Mouse (Mus musculus): ENCODE results near the gene Helt. TPM values are rescaled to one million over a fixed set of nuclear protein-coding genes. Genes with fewer than 3 reads are reported as not detected.

Helt gene
- polyA plus RNA-seq, 1 experiment from 2014 or later = not detected

- ATAC-seq (ENCODE audit: insufficient number of reproducible peaks, low FRiP score, low TSS enrichment, low read depth) = no peak
- no peaks in the 10 kb centered on the region for H3K4me1 ChIP-seq (ENCODE audit: control insufficient read depth, insufficient read depth, low read length)
- no peak overlapping the region for H3K27ac ChIP-seq (replicated peaks; ENCODE audit: low read depth, low read length)
- H3K9ac ChIP-seq (ENCODE audit: low read length) = no peak overlapping the region
- no peaks in the 10 kb centered on the region for H3K27me3 ChIP-seq (ENCODE audit: control insufficient read depth, insufficient read depth, low read length)
- peak; percentile 85 for DNase-seq (ENCODE audit: low spot score)
- no peaks in the 10 kb centered on the region for H3K9me3 ChIP-seq (ENCODE audit: control insufficient read depth, low read length)
- WGBS = 12% methylated on average over 10 of the region's 10 CpGs
- no peak overlapping the region for H3K4me3 ChIP-seq (ENCODE audit: low read depth, low read length)
- no peaks in the 10 kb centered on the region for H3K36me3 ChIP-seq (ENCODE audit: control insufficient read depth, insufficient read depth, low read length)
- no peak overlapping the region for H3K4me2 ChIP-seq (ENCODE audit: low read depth, severe bottlenecking)
Observed at GRCm38 (mm10) chr8:46311159-46311558, 16.7 kb upstream of the Helt start.

- Histone ChIP-seq H3K27ac (replicated peaks; ENCODE audit: low read depth, low read length) (no peak overlapping the region), H3K9ac (ENCODE audit: low read length) (no peak overlapping the region), H3K4me3 (ENCODE audit: low read depth, low read length) (no peak overlapping the region), H3K27me3 (ENCODE audit: control insufficient read depth, insufficient read depth, low read length) (no peaks in the 10 kb centered on the region), H3K4me1 (ENCODE audit: control insufficient read depth, insufficient read depth, low read length) (no peaks in the 10 kb centered on the region), H3K36me3 (ENCODE audit: control insufficient read depth, insufficient read depth, low read length) (no peaks in the 10 kb centered on the region), H3K9me3 (ENCODE audit: control insufficient read depth, low read length) (no peaks in the 10 kb centered on the region), H3K4me2 (ENCODE audit: low read depth, severe bottlenecking) (no peak overlapping the region)
- ATAC-seq (ENCODE audit: insufficient number of reproducible peaks, low FRiP score, low TSS enrichment, low read depth) (no peak), DNase-seq (ENCODE audit: low spot score) (no peak)
- WGBS = 77% methylated on average over 2 of the region's 2 CpGs
Observed at GRCm38 (mm10) chr8:46308189-46308588, 13.7 kb upstream of the Helt start.

DNA sequence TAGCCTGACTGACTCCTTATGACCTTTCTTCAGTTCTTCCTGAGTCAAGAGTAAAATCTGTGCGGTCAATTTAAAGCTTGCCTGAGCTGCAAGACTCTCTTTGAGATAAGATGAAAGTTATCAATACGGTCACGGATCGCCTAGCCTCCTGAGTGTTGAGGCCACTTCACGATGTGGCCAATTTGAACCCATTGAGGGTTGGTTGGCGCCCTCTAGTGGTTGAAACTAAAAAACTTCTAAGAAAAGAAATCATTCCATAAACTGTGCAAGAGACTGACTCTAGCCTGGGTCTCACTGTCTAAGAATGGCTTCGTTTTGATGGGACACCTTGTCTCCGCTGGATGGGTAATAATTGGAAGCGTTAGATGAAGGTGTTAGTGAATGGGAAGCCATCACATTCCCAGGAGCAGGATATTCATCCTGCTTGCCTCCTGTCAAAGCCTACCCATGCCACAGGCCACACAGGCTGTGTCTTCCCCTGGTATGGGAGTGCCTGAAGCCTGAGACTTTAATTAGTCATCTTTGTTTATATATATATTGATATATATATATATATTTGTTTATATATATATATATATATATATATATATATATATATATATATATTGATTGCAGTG is 11.4 kb upstream of the Helt start:
- Histone ChIP-seq H3K27ac (replicated peaks; ENCODE audit: low read depth, low read length) (no peak overlapping the region), H3K4me1 (ENCODE audit: control insufficient read depth, insufficient read depth, low read length) (no peaks in the 10 kb centered on the region), H3K4me3 (ENCODE audit: low read depth, low read length) (no peak overlapping the region), H3K4me2 (ENCODE audit: low read depth, severe bottlenecking) (no peak overlapping the region), H3K9ac (ENCODE audit: low read length) (no peak overlapping the region), H3K9me3 (ENCODE audit: control insufficient read depth, low read length) (no peaks in the 10 kb centered on the region), H3K27me3 (ENCODE audit: control insufficient read depth, insufficient read depth, low read length) (no peaks in the 10 kb centered on the region), H3K36me3 (ENCODE audit: control insufficient read depth, insufficient read depth, low read length) (no peaks in the 10 kb centered on the region)
- 7% methylated on average over 9 of the region's 9 CpGs for WGBS
- peak; percentile 58 for DNase-seq (ENCODE audit: low spot score)
- ATAC-seq (ENCODE audit: insufficient number of reproducible peaks, low FRiP score, low TSS enrichment, low read depth) = 0 out of 2 replicates have a peak, but pooled peaks have one; percentile 35

GRCm38 (mm10) chr8:46302121-46302520 is 7.7 kb upstream of the Helt start:
- no peak for DNase-seq (ENCODE audit: low spot score)
- Histone ChIP-seq H3K36me3 (ENCODE audit: control insufficient read depth, insufficient read depth, low read length) (no peaks in the 10 kb centered on the region), H3K4me3 (ENCODE audit: low read depth, low read length) (no peak overlapping the region), H3K4me2 (ENCODE audit: low read depth, severe bottlenecking) (no peak overlapping the region), H3K9ac (ENCODE audit: low read length) (no peak overlapping the region), H3K4me1 (ENCODE audit: control insufficient read depth, insufficient read depth, low read length) (no peaks in the 10 kb centered on the region), H3K27me3 (ENCODE audit: control insufficient read depth, insufficient read depth, low read length) (peaks cover 4% of the 10 kb centered on the region; the same call in 1 of the 2 replicates), H3K27ac (replicated peaks; ENCODE audit: low read depth, low read length) (no peak overlapping the region), H3K9me3 (ENCODE audit: control insufficient read depth, low read length) (no peaks in the 10 kb centered on the region)
- ATAC-seq (ENCODE audit: insufficient number of reproducible peaks, low FRiP score, low TSS enrichment, low read depth) = no peak
- 87% methylated on average over 9 of the region's 9 CpGs for WGBS

- 28% methylated on average over 7 of the region's 7 CpGs for WGBS
- no peak overlapping the region for H3K27ac ChIP-seq (replicated peaks; ENCODE audit: low read depth, low read length)
- ATAC-seq (ENCODE audit: insufficient number of reproducible peaks, low FRiP score, low TSS enrichment, low read depth) = no peak
- H3K36me3 ChIP-seq (ENCODE audit: control insufficient read depth, insufficient read depth, low read length) = no peaks in the 10 kb centered on the region
- no peak overlapping the region for H3K4me2 ChIP-seq (ENCODE audit: low read depth, severe bottlenecking)
- no peak overlapping the region for H3K9ac ChIP-seq (ENCODE audit: low read length)
- H3K4me3 ChIP-seq (ENCODE audit: low read depth, low read length) = no peak overlapping the region
- H3K27me3 ChIP-seq (ENCODE audit: control insufficient read depth, insufficient read depth, low read length) = peaks cover 36% of the 10 kb centered on the region
- H3K4me1 ChIP-seq (ENCODE audit: control insufficient read depth, insufficient read depth, low read length) = peaks cover 9% of the 10 kb centered on the region
- no peaks in the 10 kb centered on the region for H3K9me3 ChIP-seq (ENCODE audit: control insufficient read depth, low read length)
- DNase-seq (ENCODE audit: low spot score) = no peak
Observed at GRCm38 (mm10) chr8:46298847-46299246, 4.4 kb upstream of the Helt start.

- DNase-seq (ENCODE audit: low spot score) = no peak
- Histone ChIP-seq H3K9me3 (ENCODE audit: control insufficient read depth, low read length) (no peaks in the 10 kb centered on the region), H3K4me2 (ENCODE audit: low read depth, severe bottlenecking) (0 out of 2 replicates have a peak overlapping the region, but pooled peaks have one; percentile 10), H3K27me3 (ENCODE audit: control insufficient read depth, insufficient read depth, low read length) (peaks cover 59% of the 10 kb centered on the region), H3K4me1 (ENCODE audit: control insufficient read depth, insufficient read depth, low read length) (peaks cover 9% of the 10 kb centered on the region), H3K9ac (ENCODE audit: low read length) (no peak overlapping the region), H3K4me3 (ENCODE audit: low read depth, low read length) (no peak overlapping the region), H3K36me3 (ENCODE audit: control insufficient read depth, insufficient read depth, low read length) (no peaks in the 10 kb centered on the region), H3K27ac (replicated peaks; ENCODE audit: low read depth, low read length) (no peak overlapping the region)
- WGBS = under 1% methylated on average over 11 of the region's 11 CpGs
- no peak for ATAC-seq (ENCODE audit: insufficient number of reproducible peaks, low FRiP score, low TSS enrichment, low read depth)
Observed at GRCm38 (mm10) chr8:46296551-46296950, 2.1 kb upstream of the Helt start.

DNA sequence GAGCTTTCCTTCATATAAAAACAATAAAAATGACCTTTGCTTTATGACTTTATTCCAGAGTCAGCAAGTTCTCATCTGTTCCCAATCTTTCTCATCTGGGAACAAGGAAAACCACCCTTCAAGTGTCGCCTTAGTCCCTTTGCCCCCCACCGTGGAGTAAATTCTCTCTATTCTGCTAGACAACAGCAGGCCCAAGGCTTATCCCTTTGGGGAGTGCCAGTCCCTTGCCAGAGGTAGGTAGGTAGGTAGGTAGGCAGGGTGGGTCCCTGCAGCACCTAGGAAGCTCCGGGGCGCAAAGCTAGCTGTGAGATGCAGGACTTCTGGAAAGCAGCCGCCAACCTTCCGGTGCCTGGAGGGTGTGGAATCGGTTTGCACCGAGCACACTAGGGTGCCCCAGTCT is 1.5 kb upstream of the Helt start:
- Histone ChIP-seq H3K4me2 (ENCODE audit: low read depth, severe bottlenecking) (no peak overlapping the region), H3K4me1 (ENCODE audit: control insufficient read depth, insufficient read depth, low read length) (peaks cover 9% of the 10 kb centered on the region), H3K9ac (ENCODE audit: low read length) (no peak overlapping the region), H3K36me3 (ENCODE audit: control insufficient read depth, insufficient read depth, low read length) (no peaks in the 10 kb centered on the region), H3K4me3 (ENCODE audit: low read depth, low read length) (no peak overlapping the region), H3K27me3 (ENCODE audit: control insufficient read depth, insufficient read depth, low read length) (peaks cover 64% of the 10 kb centered on the region), H3K9me3 (ENCODE audit: control insufficient read depth, low read length) (no peaks in the 10 kb centered on the region), H3K27ac (replicated peaks; ENCODE audit: low read depth, low read length) (no peak overlapping the region)
- ATAC-seq (ENCODE audit: insufficient number of reproducible peaks, low FRiP score, low TSS enrichment, low read depth) = no peak
- DNase-seq (ENCODE audit: low spot score) = peak; percentile 45
- WGBS = 0% methylated on average over 8 of the region's 8 CpGs

DNA sequence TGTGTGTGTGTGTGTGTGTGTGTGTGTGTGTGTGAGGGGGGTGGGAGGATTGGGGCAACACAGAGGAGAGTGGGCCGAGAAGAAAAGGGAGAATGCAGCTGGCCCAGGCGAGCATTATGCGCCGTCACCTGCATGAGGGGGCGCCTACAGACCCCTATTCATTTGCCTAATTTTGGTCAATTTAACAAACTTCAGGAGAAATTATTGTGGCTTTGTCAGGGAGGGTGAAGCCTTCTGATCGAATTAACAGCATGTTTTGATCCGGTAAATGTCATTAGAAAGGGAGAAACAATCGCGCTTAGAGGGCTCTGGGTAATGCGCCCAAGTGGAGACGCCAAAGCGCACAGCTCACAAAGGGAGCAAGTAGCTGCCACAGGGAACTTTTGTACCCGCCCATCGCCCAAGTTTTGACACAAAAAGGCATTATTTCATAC is 647 bp upstream of the Helt start:
- H3K9ac ChIP-seq (ENCODE audit: low read length) = no peak overlapping the region
- H3K4me3 ChIP-seq (ENCODE audit: low read depth, low read length) = no peak overlapping the region
- DNase-seq (ENCODE audit: low spot score) = peak; percentile 54
- under 1% methylated on average over 14 of the region's 14 CpGs for WGBS
- ATAC-seq (ENCODE audit: insufficient number of reproducible peaks, low FRiP score, low TSS enrichment, low read depth) = no peak
- no peaks in the 10 kb centered on the region for H3K36me3 ChIP-seq (ENCODE audit: control insufficient read depth, insufficient read depth, low read length)
- H3K4me1 ChIP-seq (ENCODE audit: control insufficient read depth, insufficient read depth, low read length) = peaks cover 9% of the 10 kb centered on the region
- H3K27me3 ChIP-seq (ENCODE audit: control insufficient read depth, insufficient read depth, low read length) = peaks cover 71% of the 10 kb centered on the region
- H3K4me2 ChIP-seq (ENCODE audit: low read depth, severe bottlenecking) = no peak overlapping the region
- H3K9me3 ChIP-seq (ENCODE audit: control insufficient read depth, low read length) = no peaks in the 10 kb centered on the region
- no peak overlapping the region for H3K27ac ChIP-seq (replicated peaks; ENCODE audit: low read depth, low read length)

- peak overlapping the region; percentile 44; the same call in 1 of the 2 replicates for H3K4me2 ChIP-seq (ENCODE audit: low read depth, severe bottlenecking)
- H3K9ac ChIP-seq (ENCODE audit: low read length) = no peak overlapping the region
- DNase-seq (ENCODE audit: low spot score) (peak; percentile 46), ATAC-seq (ENCODE audit: insufficient number of reproducible peaks, low FRiP score, low TSS enrichment, low read depth) (no peak)
- H3K9me3 ChIP-seq (ENCODE audit: control insufficient read depth, low read length) = no peaks in the 10 kb centered on the region
- no peak overlapping the region for H3K27ac ChIP-seq (replicated peaks; ENCODE audit: low read depth, low read length)
- under 1% methylated on average over 16 of the region's 16 CpGs for WGBS
- H3K27me3 ChIP-seq (ENCODE audit: control insufficient read depth, insufficient read depth, low read length) = peaks cover 76% of the 10 kb centered on the region
- H3K4me3 ChIP-seq (ENCODE audit: low read depth, low read length) = no peak overlapping the region
- no peaks in the 10 kb centered on the region for H3K36me3 ChIP-seq (ENCODE audit: control insufficient read depth, insufficient read depth, low read length)
- H3K4me1 ChIP-seq (ENCODE audit: control insufficient read depth, insufficient read depth, low read length) = peaks cover 9% of the 10 kb centered on the region
Observed at GRCm38 (mm10) chr8:46293741-46294151, 725 bp downstream of the Helt start.

Data from limb, embryonic 11.5 days (tissue).